Mouse (Mus musculus): ENCODE measurements around the gene Asap2.

Asap2 gene

GRCm38 (mm10) chr12:21208172-21208795 lies 218.0 kb downstream of the Asap2 start:
- in situ Hi-C loops (cut with MboI, MseI), result no loop called here

- in situ Hi-C loops (cut with MboI, MseI), result no loop called here
These were observed 219.0 kb downstream of the Asap2 start for GRCm38 (mm10) chr12:21209273-21209672.

- in situ Hi-C loops (cut with MboI, MseI), result no loop called here
These were observed 222.6 kb downstream of the Asap2 start for GRCm38 (mm10) chr12:21212876-21213275.

- in situ Hi-C loops (cut with MboI, MseI), result no loop called here
These were observed 224.4 kb downstream of the Asap2 start for GRCm38 (mm10) chr12:21214551-21215165.

GRCm38 (mm10) chr12:21217776-21218444 lies 227.7 kb downstream of the Asap2 start:
- in situ Hi-C loops (cut with MboI, MseI), result no loop called here

- in situ Hi-C loops (cut with MboI, MseI), result no loop called here
These were observed 230.3 kb downstream of the Asap2 start for GRCm38 (mm10) chr12:21220596-21220995.

GRCm38 (mm10) chr12:21223923-21224322 lies 233.7 kb downstream of the Asap2 start:
- in situ Hi-C loops (cut with MboI, MseI), result no loop called here

GRCm38 (mm10) chr12:21225358-21225757 lies 235.1 kb downstream of the Asap2 start:
- in situ Hi-C loops (cut with MboI, MseI), result no loop called here

GRCm38 (mm10) chr12:21226316-21226715 lies 236.1 kb downstream of the Asap2 start:
- in situ Hi-C loops (cut with MboI, MseI), result no loop called here

- in situ Hi-C loops (cut with MboI, MseI), result no loop called here
These were observed 237.1 kb downstream of the Asap2 start for GRCm38 (mm10) chr12:21227076-21227980.

GRCm38 (mm10) chr12:21228650-21229049 lies 238.4 kb downstream of the Asap2 start:
- in situ Hi-C loops (cut with MboI, MseI), result no loop called here

- in situ Hi-C loops (cut with MboI, MseI), result no loop called here
These were observed 239.0 kb downstream of the Asap2 start for GRCm38 (mm10) chr12:21229076-21229918.

GRCm38 (mm10) chr12:21233727-21234126 lies 243.5 kb downstream of the Asap2 start:
- in situ Hi-C loops (cut with MboI, MseI), result no loop called here

GRCm38 (mm10) chr12:21234560-21234959 lies 244.3 kb downstream of the Asap2 start:
- in situ Hi-C loops (cut with MboI, MseI), result no loop called here

- in situ Hi-C loops (cut with MboI, MseI), result no loop called here
These were observed 251.7 kb downstream of the Asap2 start for GRCm38 (mm10) chr12:21241965-21242364.

- in situ Hi-C loops (cut with MboI, MseI), result no loop called here
These were observed 254.2 kb downstream of the Asap2 start for GRCm38 (mm10) chr12:21244375-21244960.

GRCm38 (mm10) chr12:21247711-21248392 lies 257.6 kb downstream of the Asap2 start:
- in situ Hi-C loops (cut with MboI, MseI), result no loop called here

GRCm38 (mm10) chr12:21260494-21261256 lies 270.4 kb downstream of the Asap2 start:
- in situ Hi-C loops (cut with MboI, MseI), result loop anchor here (10.0 to 25.0 kb wide), 3 partner anchors 173 to 323 kb away; no protein-coding TSS in a partner anchor

- in situ Hi-C loops (cut with MboI, MseI), result loop anchor here (10.0 to 25.0 kb wide), 3 partner anchors 174 to 324 kb away; no protein-coding TSS in a partner anchor
These were observed 271.3 kb downstream of the Asap2 start for GRCm38 (mm10) chr12:21261521-21261920.
